Mouse (Mus musculus): ENCODE data around the gene Camk2n1. TPM values are rescaled to one million over a fixed set of nuclear protein-coding genes. Genes with fewer than 3 reads are reported as not detected.

Gene Camk2n1
- polyA plus RNA-seq, 1 experiment from 2014 or later: 2.1 TPM

DNA sequence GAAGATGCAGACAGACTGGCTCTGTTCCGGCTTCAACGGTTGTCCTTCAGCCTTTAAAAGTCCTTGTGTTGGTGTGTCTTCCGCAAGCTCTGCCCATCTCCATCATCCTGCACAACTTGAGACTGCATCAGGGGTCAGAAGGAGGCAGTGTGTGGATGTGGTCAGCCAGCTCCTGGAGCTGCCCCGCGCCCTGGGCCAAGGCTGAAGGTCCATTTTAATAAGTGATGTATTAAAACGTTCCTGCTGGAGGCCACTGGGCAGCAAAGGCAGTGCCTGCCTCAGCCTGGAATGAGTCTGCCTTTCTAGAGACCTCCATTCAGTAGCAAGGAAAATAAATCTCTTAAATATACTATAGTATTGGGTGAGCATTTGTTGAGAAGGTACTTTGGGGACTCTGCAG is 5.7 kb downstream of the Camk2n1 start:
- H3K4me2 ChIP-seq: peak overlapping the region; percentile 28
- no peak overlapping the region for H3K27ac ChIP-seq (ENCODE audit: low read depth, low read length)
- no peaks in the 10 kb centered on the region for H3K9me3 ChIP-seq (ENCODE audit: control insufficient read depth, low read length)
- H3K36me3 ChIP-seq (ENCODE audit: control insufficient read depth, insufficient read depth, low read length): no peaks in the 10 kb centered on the region
- H3K4me3 ChIP-seq (ENCODE audit: low read depth, low read length): no peak overlapping the region
- H3K9ac ChIP-seq (ENCODE audit: low read depth, low read length): no peak overlapping the region
- H3K27me3 ChIP-seq (replicated peaks; ENCODE audit: control insufficient read depth, insufficient read depth, low read length): peaks cover 70% of the 10 kb centered on the region
- DNase-seq (ENCODE audit: low spot score) (no peak), ATAC-seq (replicated peaks; ENCODE audit: low FRiP score) (no peak)
- 61% methylated on average over 6 of the region's 6 CpGs for WGBS
- H3K4me1 ChIP-seq (replicated peaks; ENCODE audit: control insufficient read depth, insufficient read depth, low read length): peaks cover 12% of the 10 kb centered on the region

DNA sequence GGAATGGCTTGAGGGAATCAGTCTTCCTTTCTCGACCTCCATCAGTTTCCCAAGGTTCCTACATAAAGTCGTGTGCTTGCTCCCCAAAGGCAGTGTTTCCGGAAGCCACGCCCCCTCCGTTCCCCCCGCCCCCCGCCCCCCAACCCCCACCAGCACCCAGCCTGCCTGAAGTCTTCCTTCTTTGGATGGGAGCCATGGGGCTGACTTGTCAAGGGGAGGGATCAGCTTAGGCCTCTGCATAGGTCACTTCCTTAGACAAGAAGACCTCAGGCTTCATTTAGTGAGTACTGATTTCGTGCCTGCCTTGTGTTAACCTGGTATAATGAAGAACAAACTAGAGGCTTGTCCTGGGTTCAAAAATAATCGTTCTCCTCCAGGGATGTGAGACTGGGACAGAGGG is 6.8 kb downstream of the Camk2n1 start:
- H3K36me3 ChIP-seq (ENCODE audit: control insufficient read depth, insufficient read depth, low read length): no peaks in the 10 kb centered on the region
- H3K4me3 ChIP-seq (ENCODE audit: low read depth, low read length): no peak overlapping the region
- no peak overlapping the region for H3K4me2 ChIP-seq
- DNase-seq (ENCODE audit: low spot score) (no peak), ATAC-seq (replicated peaks; ENCODE audit: low FRiP score) (no peak)
- 20% methylated on average over 9 of the region's 9 CpGs for WGBS
- H3K9me3 ChIP-seq (ENCODE audit: control insufficient read depth, low read length): no peaks in the 10 kb centered on the region
- H3K27me3 ChIP-seq (replicated peaks; ENCODE audit: control insufficient read depth, insufficient read depth, low read length): peaks cover 70% of the 10 kb centered on the region
- H3K9ac ChIP-seq (ENCODE audit: low read depth, low read length): no peak overlapping the region
- peaks cover 16% of the 10 kb centered on the region for H3K4me1 ChIP-seq (replicated peaks; ENCODE audit: control insufficient read depth, insufficient read depth, low read length)
- peak overlapping the region; percentile 19; the same call in 1 of the 2 replicates for H3K27ac ChIP-seq (ENCODE audit: low read depth, low read length)

DNA sequence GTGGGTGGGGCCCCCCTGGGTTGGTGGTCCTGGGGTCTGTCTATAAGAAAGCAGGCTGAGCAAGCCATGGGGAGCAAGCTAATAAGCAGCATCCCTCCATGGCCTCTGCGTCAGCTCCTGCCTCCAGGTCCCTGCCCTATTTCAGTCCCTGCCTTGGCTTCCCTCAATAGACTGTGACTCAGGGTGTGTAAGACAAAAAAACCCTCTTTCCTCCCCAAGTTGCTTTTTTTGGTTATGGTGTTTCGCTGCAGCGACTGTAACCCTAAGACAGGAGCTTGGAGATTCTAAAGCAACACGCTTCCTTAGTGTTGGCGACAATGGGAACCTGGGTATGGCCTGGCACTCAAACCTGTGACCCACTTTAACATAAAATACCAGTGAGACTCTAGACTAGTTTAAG is 7.4 kb downstream of the Camk2n1 start:
- Histone ChIP-seq H3K9ac (ENCODE audit: low read depth, low read length) (no peak overlapping the region), H3K27me3 (replicated peaks; ENCODE audit: control insufficient read depth, insufficient read depth, low read length) (peaks cover 70% of the 10 kb centered on the region), H3K36me3 (ENCODE audit: control insufficient read depth, insufficient read depth, low read length) (no peaks in the 10 kb centered on the region), H3K4me2 (no peak overlapping the region), H3K4me3 (ENCODE audit: low read depth, low read length) (no peak overlapping the region), H3K27ac (ENCODE audit: low read depth, low read length) (no peak overlapping the region), H3K4me1 (replicated peaks; ENCODE audit: control insufficient read depth, insufficient read depth, low read length) (peaks cover 16% of the 10 kb centered on the region), H3K9me3 (ENCODE audit: control insufficient read depth, low read length) (no peaks in the 10 kb centered on the region)
- WGBS: 90% methylated on average over 5 of the region's 5 CpGs
- ATAC-seq (replicated peaks; ENCODE audit: low FRiP score) (no peak), DNase-seq (ENCODE audit: low spot score) (no peak)

DNA sequence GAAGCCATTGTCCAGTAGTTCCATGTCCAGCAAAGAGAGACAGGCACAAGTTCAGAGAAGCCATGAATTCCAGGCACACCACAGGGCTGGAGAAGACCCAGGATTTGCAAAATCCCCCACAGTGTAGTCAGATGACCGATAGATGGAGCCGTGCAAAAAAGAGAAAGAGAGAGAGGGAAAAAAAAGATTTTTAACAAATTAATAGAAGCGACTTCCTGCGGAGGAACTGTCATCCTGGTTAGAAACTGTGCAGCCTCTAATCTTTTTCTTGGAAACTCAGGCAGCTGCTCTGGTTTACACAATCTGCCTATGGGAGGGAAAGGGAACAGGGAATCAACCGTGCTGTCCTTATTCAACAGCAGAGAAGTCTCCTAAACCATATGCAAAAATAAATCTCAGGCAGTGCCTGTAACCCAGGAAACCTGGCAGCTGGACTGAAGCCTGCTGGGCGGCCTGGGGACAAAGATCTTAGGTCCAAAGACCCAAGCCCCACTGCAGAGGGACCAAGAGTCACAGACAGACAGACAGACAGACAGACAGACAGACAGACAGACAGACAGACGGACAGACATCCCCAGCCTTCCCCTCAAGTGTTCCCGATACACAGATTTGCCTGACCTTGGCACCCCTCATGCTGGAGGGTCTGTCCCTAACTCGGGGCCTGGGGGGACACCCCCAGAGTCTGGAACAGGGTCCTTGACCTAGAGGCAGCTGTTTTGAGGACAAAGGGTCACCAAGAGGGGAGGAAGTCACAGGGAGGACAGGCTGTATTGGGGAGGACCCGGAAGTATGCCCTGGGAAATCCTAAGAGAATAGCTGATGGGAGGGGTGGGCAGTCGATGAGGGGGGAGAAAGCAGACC is 9.1 kb downstream of the Camk2n1 start:
- no peaks in the 10 kb centered on the region for H3K36me3 ChIP-seq (ENCODE audit: control insufficient read depth, insufficient read depth, low read length)
- ATAC-seq (replicated peaks; ENCODE audit: low FRiP score) (no peak; the same call in 1 of the 2 replicates), DNase-seq (ENCODE audit: low spot score) (no peak)
- peaks cover 16% of the 10 kb centered on the region for H3K4me1 ChIP-seq (replicated peaks; ENCODE audit: control insufficient read depth, insufficient read depth, low read length)
- WGBS: 4% methylated on average over 11 of the region's 11 CpGs
- no peak overlapping the region for H3K9ac ChIP-seq (ENCODE audit: low read depth, low read length)
- no peaks in the 10 kb centered on the region for H3K9me3 ChIP-seq (ENCODE audit: control insufficient read depth, low read length)
- peak overlapping the region; percentile 20; the same call in 1 of the 2 replicates for H3K4me3 ChIP-seq (ENCODE audit: low read depth, low read length)
- H3K27me3 ChIP-seq (replicated peaks; ENCODE audit: control insufficient read depth, insufficient read depth, low read length): peaks cover 61% of the 10 kb centered on the region
- H3K4me2 ChIP-seq: peak overlapping the region; percentile 49
- peak overlapping the region; percentile 87 for H3K27ac ChIP-seq (ENCODE audit: low read depth, low read length)

DNA sequence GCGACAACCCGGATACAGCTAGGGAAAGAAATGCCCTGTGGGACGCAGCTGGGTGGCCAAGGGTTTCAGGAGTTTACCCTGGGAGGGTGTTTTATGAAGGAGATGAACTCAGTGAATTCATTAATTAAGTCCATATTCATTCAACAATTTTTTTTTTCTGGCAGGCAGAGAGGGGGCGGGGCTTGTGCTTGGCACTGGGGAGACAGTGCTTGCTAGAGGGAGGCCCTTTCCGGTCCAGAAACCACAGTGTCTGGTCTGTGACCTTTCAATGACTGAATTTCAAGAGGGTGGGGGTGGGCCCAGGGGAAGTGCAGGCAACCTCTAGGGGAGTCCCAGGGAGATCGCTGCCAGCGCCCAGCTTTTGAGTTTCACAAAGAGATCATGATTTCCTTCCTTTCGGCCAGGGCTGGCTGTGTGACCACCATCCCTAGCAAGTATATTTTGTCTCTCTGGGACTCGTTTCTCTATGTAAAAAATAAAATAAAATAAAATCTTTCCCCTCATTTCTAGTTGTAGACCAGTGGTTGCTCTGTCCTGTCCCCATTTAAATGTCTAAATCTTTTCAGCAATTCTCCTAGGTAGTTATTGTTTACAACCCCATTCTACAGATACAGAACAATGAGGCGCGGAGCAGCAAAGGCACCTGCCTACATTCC is 9.8 kb downstream of the Camk2n1 start:
- WGBS: 6% methylated on average over 11 of the region's 11 CpGs

DNA sequence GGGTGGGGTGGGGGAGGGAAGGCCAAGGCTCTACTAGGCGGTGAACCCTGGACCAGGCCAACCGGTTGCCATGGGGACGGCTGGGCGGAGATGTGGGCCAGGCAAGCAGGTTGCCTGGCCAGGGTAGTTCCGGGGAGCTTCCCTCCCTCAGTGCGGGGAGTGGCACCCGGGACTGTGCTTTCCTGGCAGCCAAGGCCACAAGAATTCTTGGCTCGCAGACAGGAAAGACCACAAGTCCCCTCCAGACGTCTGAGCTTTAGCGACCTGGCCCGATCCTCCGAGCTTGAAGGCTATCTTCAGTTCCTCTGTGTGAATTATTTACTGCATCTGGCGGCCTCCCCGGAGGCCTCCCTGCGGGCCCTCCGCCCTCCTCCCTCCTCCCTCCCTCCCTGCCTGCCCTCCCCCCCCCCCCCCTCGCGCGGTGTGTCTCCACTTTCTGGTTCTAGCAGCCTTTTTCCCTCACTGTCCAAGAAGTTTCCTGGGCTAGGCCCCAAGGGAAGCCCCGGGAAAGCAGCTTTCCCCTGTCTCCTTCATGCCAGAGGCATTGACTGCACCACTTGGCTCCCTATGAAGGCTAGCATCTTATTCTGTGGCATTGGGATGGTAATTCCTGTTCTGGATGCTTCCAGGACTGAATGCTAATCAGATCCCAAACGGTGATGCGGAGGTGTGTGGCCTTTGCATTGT is 10.7 kb downstream of the Camk2n1 start:
- H3K9ac ChIP-seq (ENCODE audit: low read depth, low read length): no peak overlapping the region
- 0 out of 2 replicates have a peak overlapping the region, but pooled peaks have one; percentile 5 for H3K4me3 ChIP-seq (ENCODE audit: low read depth, low read length)
- H3K27ac ChIP-seq (ENCODE audit: low read depth, low read length): peak overlapping the region; percentile 52; the same call in 1 of the 2 replicates
- H3K4me1 ChIP-seq (replicated peaks; ENCODE audit: control insufficient read depth, insufficient read depth, low read length): peaks cover 13% of the 10 kb centered on the region
- peaks cover 55% of the 10 kb centered on the region for H3K27me3 ChIP-seq (replicated peaks; ENCODE audit: control insufficient read depth, insufficient read depth, low read length)
- DNase-seq (ENCODE audit: low spot score): peak; percentile 77
- peak overlapping the region; percentile 49 for H3K4me2 ChIP-seq
- 3% methylated on average over 19 of the region's 22 CpGs for WGBS
- H3K36me3 ChIP-seq (ENCODE audit: control insufficient read depth, insufficient read depth, low read length): no peaks in the 10 kb centered on the region
- H3K9me3 ChIP-seq (ENCODE audit: control insufficient read depth, low read length): no peaks in the 10 kb centered on the region
- peak; percentile 67 for ATAC-seq (replicated peaks; ENCODE audit: low FRiP score)

More for the DNA sequence above, 9.8 kb downstream of the Camk2n1 start:
- Histone ChIP-seq H3K9me3 (ENCODE audit: control insufficient read depth, low read length) (no peaks in the 10 kb centered on the region), H3K27ac (ENCODE audit: low read depth, low read length) (peak overlapping the region; percentile 87; the same call in 1 of the 2 replicates), H3K36me3 (ENCODE audit: control insufficient read depth, insufficient read depth, low read length) (no peaks in the 10 kb centered on the region), H3K4me1 (replicated peaks; ENCODE audit: control insufficient read depth, insufficient read depth, low read length) (peaks cover 13% of the 10 kb centered on the region), H3K9ac (ENCODE audit: low read depth, low read length) (no peak overlapping the region), H3K4me2 (peak overlapping the region; percentile 49), H3K27me3 (replicated peaks; ENCODE audit: control insufficient read depth, insufficient read depth, low read length) (peaks cover 58% of the 10 kb centered on the region), H3K4me3 (ENCODE audit: low read depth, low read length) (peak overlapping the region; percentile 20; the same call in 1 of the 2 replicates)
- ATAC-seq (replicated peaks; ENCODE audit: low FRiP score) (no peak; the same call in 1 of the 2 replicates), DNase-seq (ENCODE audit: low spot score) (peak; percentile 57)

DNA sequence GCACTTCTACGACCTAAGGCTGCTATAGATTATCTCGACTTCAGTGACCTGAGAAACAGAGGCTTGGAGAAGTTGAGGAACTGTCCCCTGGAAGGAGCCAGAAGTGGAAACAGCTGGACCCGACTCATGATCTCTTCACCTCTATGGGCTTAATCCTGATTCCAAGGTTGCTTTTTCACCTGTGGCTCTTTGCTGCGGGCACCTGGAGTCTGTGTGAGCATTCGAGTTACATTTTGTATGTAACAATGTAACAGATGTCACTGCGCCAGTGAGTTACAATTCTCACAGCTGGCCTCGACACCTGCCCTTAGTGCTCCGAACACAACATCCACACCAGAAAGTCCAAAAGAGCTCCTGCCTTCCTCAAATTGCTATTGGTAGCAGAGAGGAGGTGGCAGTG is 11.3 kb downstream of the Camk2n1 start:
- Histone ChIP-seq H3K9me3 (ENCODE audit: control insufficient read depth, low read length) (no peaks in the 10 kb centered on the region), H3K4me1 (replicated peaks; ENCODE audit: control insufficient read depth, insufficient read depth, low read length) (peaks cover 13% of the 10 kb centered on the region), H3K36me3 (ENCODE audit: control insufficient read depth, insufficient read depth, low read length) (no peaks in the 10 kb centered on the region), H3K4me3 (ENCODE audit: low read depth, low read length) (no peak overlapping the region), H3K4me2 (no peak overlapping the region), H3K27me3 (replicated peaks; ENCODE audit: control insufficient read depth, insufficient read depth, low read length) (peaks cover 54% of the 10 kb centered on the region), H3K27ac (ENCODE audit: low read depth, low read length) (no peak overlapping the region), H3K9ac (ENCODE audit: low read depth, low read length) (no peak overlapping the region)
- ATAC-seq (replicated peaks; ENCODE audit: low FRiP score) (no peak), DNase-seq (ENCODE audit: low spot score) (no peak)
- WGBS: 32% methylated on average over 8 of the region's 8 CpGs

DNA sequence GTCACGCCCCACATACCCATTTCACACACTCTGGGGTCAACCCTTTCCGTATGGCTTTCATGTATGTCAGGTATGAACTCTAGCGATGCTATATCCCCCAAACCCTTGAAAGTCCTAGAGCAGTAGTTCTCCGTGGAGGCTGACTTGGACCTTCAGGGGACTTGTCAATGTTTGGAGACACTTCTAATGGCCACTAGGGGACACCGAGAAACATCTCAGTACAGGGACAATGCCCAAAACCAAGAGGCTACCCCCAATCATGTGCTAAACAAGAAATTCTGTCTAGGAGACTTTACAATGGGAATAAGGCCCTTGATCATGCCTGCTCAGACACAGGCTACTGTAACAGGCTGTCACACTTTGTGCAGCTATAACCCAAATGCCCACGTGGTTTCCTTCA is 12.6 kb downstream of the Camk2n1 start:
- Histone ChIP-seq H3K27ac (ENCODE audit: low read depth, low read length) (no peak overlapping the region), H3K9ac (ENCODE audit: low read depth, low read length) (no peak overlapping the region), H3K9me3 (ENCODE audit: control insufficient read depth, low read length) (no peaks in the 10 kb centered on the region), H3K36me3 (ENCODE audit: control insufficient read depth, insufficient read depth, low read length) (no peaks in the 10 kb centered on the region), H3K4me3 (ENCODE audit: low read depth, low read length) (no peak overlapping the region), H3K27me3 (replicated peaks; ENCODE audit: control insufficient read depth, insufficient read depth, low read length) (peaks cover 55% of the 10 kb centered on the region), H3K4me1 (replicated peaks; ENCODE audit: control insufficient read depth, insufficient read depth, low read length) (peaks cover 13% of the 10 kb centered on the region), H3K4me2 (no peak overlapping the region)
- DNase-seq (ENCODE audit: low spot score) (no peak), ATAC-seq (replicated peaks; ENCODE audit: low FRiP score) (no peak)
- 57% methylated on average over 6 of the region's 6 CpGs for WGBS

Data from liver, embryonic 11.5 days (tissue).